Mouse (Mus musculus): ENCODE data around the gene Ccdc12. TPM values are rescaled to one million over a fixed set of nuclear protein-coding genes. Genes with fewer than 3 reads are reported as not detected.

Gene Ccdc12
- total RNA-seq (2017) = 162 to 274 TPM (median 251 TPM) in 3 replicates

DNA sequence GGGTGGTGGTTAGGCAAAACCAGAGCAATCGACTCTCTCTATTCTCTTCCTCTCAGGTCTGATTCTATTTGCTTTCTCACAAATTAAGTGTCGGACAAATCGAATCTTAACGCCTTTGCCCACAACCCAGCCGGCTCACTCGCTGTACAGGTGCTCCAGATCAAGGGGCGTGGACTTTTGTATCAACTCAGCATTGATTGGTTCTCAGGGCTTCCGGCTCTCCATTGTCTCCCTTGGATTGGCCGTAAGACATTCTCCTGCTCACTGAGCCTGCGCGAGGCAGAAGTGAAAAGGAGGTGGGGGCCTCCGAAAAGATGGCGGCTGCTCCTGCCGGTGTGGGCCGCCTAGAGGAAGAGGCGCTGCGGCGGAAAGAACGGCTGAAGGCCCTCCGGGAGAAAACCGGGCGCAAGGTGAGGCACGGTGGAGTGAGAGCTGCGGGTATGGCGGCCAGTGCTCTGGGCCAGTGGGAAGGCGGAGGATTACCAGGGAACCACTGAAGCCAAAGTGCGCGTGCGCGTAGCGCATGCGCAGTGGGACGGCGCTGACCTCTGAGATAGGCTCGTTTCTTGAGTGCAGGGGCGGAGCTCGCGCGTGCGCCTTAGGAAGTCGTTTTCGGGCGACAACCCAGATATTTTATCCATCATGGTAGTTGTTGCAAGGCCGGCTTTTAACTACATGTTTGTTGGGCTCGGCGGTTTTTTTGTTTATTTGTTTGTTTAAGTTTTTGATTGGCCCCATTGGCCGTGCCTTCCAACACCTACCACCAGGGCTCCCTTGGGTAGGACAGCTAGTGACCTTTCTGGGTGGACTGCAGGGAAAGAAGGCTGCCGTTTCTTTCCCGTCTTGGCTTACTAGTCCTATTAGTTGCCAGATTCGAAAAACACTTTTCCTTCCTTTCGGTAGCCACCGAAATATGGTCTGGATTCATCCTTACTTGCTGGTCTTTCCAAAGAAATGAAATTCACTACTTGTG, at the start of gene Ccdc12:
TSS of gene Ccdc12 (plus strand) at position 255 of the 973 bp plus-strand sequence.
- peak; percentile 72 for ATAC-seq (replicated peaks; ENCODE audit: insufficient number of reproducible peaks, low FRiP score, low TSS enrichment, poor library complexity, severe bottlenecking)

- ATAC-seq (replicated peaks; ENCODE audit: insufficient number of reproducible peaks, low FRiP score, low TSS enrichment, poor library complexity, severe bottlenecking) = no peak
These were observed 44.8 kb upstream of the Ccdc12 start for GRCm38 (mm10) chr9:110611471-110611870.

- no peak for ATAC-seq (replicated peaks; ENCODE audit: insufficient number of reproducible peaks, low FRiP score, low TSS enrichment, poor library complexity, severe bottlenecking)
These were observed 39.2 kb upstream of the Ccdc12 start for GRCm38 (mm10) chr9:110617081-110617480.

DNA sequence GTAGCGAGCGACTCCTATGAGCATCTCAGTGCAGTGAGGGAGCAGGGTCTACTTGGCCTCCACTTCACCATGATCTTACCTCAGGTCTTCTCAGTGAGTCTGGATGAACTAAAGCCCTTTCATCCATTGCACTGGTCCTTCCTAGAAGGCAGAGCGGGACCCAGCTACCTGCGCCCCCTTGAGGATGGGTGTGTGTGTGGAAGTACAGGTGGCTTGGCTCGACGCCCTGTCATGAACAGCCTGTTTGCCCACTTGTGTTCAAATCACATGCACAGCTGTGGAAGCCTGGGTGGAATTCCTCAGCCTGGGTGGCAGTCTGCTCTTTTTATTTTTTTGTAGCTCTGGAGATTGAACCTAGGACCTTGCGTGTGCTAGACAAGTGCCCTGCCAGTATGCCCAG, 36.1 kb upstream of the Ccdc12 start:
- no peak for ATAC-seq (replicated peaks; ENCODE audit: insufficient number of reproducible peaks, low FRiP score, low TSS enrichment, poor library complexity, severe bottlenecking)

DNA sequence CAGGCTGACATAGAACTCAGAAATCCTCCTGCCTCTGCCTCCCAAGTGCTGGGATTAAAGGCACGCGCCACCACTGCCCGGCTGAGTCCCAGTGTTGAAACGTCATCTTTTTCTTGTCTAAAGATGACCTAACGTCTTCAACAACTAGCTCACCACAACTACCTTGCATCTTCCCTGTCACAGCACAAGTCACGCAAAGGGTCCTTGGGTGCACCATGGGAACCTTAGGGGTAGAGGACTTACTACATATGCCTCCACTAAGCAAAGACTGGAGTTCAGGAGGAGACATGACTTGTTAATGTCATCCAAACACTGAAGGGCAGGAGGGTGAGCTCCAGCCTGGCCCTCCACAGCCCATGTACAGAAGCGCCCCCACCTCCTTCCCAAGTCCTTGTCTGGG, 35.6 kb upstream of the Ccdc12 start:
- no peak for ATAC-seq (replicated peaks; ENCODE audit: insufficient number of reproducible peaks, low FRiP score, low TSS enrichment, poor library complexity, severe bottlenecking)

DNA sequence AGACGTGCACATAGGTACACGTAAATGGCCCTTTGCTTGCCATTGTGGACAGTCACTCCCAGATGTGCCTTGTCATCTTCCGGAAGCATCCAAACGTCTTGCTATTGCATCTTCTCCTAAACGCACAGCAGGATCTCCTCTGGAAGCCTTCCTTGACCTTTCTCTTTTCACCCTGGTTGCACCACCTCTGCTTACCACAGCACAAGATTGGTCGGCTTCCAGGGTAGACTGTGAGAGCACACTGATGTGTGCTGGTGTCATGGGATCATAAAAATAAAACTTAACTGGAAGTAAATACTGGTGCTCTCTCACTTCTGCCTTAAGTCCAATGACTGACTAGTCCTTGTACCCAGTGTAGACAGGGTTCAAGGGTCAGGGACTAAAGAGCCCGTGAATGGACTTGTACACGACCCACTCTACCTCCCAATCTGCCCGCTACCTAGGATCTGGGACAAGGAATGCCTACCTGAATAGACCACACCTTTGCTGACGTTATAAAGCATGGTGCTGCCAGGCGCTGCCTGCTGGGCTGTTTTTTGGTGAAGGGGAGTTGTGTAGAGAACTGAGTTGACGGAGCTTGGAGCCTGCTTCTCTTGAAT, 33.6 kb upstream of the Ccdc12 start:
- no peak for ATAC-seq (replicated peaks; ENCODE audit: insufficient number of reproducible peaks, low FRiP score, low TSS enrichment, poor library complexity, severe bottlenecking)

GRCm38 (mm10) chr9:110623416-110624195, 32.7 kb upstream of the Ccdc12 start:
- no peak for ATAC-seq (replicated peaks; ENCODE audit: insufficient number of reproducible peaks, low FRiP score, low TSS enrichment, poor library complexity, severe bottlenecking)

DNA sequence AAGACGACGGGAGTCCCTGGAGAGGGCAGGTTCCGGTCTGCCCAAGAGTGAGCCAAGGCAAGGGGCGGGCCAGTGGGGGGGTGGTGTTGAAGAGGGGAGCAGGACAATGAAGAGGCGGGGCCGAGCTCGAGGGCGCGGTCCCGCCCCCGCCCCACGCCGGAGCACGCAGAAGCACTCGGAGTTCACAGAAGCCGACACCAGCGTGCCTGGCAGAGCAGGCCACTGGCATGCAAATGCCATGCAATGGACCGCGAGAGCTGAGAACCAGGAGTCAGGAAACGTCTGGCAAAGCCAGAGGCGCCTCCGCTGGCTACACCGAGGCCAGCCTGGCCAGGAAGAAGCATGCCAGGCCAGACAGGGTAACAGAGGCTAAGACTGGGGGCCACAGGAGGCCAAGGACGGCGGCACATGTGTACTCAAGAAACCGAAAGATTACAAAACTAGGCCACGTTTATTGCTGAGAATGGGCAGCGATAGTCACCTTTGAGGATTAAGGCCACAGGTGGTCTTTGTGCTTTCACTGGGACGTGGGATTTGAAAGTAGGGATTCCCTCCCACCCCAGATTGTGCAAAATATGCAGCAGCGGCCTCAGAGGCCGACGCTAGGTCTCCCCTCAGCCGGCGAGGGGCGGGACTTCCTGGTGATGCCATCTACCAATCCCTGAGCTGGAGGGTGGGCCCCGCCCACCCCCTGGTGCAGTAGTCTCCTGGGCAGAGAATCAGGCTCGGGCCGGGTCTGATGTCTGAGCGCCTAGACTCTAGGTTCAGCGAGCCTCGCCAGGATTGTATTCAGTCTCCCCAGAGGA, 31.7 kb upstream of the Ccdc12 start, which contains the start of gene Nradd:
TSS of gene Nradd (minus strand) at position 92 of the 806 bp plus-strand sequence.
- no peak for ATAC-seq (replicated peaks; ENCODE audit: insufficient number of reproducible peaks, low FRiP score, low TSS enrichment, poor library complexity, severe bottlenecking)

GRCm38 (mm10) chr9:110625350-110625908, 30.9 kb upstream of the Ccdc12 start:
- ATAC-seq (replicated peaks; ENCODE audit: insufficient number of reproducible peaks, low FRiP score, low TSS enrichment, poor library complexity, severe bottlenecking) = no peak

DNA sequence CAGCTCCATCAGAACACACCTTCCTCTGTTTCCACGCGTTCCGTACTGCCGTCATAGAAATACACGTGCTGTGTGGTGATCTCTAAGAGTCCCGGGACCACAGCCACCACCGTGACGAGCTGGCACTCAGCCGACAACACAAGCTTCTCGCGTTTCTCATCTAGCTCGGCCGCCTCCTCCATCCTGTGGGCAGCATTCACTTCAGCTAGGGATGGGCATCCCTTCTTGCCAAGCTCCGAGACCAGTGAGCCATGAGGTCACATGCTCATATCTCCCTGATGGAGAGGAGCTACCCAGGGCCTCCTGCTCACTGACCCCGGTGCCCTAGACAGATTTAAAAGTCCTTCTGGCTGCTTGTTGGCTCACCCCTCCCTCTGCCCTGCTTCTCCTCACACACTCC, 26.1 kb upstream of the Ccdc12 start:
- no peak for ATAC-seq (replicated peaks; ENCODE audit: insufficient number of reproducible peaks, low FRiP score, low TSS enrichment, poor library complexity, severe bottlenecking)

GRCm38 (mm10) chr9:110631191-110631590, 25.1 kb upstream of the Ccdc12 start:
- ATAC-seq (replicated peaks; ENCODE audit: insufficient number of reproducible peaks, low FRiP score, low TSS enrichment, poor library complexity, severe bottlenecking) = no peak

DNA sequence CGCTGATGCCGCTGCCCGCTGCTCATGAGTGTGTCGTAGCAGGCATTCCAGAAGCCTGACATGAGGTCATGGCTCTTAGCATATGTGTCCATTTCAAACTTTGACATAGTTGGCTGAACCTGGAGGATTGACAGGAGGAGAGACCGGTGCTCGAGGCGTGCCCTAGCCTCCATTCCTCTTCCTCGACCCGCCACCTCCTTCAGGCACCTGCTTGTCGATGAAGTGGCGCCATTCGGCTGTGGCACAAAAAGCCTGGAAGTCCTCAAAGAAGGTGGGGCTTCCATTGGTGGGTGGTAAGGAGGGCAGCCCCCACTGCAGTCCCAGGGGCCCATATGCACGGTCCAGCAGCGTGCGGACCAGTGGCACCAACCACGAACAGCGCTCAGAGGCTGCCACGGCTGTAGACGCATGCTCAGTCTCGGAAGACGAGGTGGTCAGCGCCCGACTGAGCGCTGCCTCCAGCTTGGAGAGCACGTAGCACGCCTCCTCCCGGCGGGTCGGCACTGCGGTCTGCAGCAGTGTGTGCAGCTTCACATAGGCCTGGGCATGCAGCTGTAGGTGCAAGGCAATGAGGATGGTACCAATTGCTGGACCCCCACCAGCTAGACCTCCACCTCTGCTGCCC, 24.5 kb upstream of the Ccdc12 start:
- no peak for ATAC-seq (replicated peaks; ENCODE audit: insufficient number of reproducible peaks, low FRiP score, low TSS enrichment, poor library complexity, severe bottlenecking)

GRCm38 (mm10) chr9:110632671-110633070, 23.6 kb upstream of the Ccdc12 start:
- no peak for ATAC-seq (replicated peaks; ENCODE audit: insufficient number of reproducible peaks, low FRiP score, low TSS enrichment, poor library complexity, severe bottlenecking)

GRCm38 (mm10) chr9:110633882-110634281, 22.4 kb upstream of the Ccdc12 start:
- ATAC-seq (replicated peaks; ENCODE audit: insufficient number of reproducible peaks, low FRiP score, low TSS enrichment, poor library complexity, severe bottlenecking) = no peak

DNA sequence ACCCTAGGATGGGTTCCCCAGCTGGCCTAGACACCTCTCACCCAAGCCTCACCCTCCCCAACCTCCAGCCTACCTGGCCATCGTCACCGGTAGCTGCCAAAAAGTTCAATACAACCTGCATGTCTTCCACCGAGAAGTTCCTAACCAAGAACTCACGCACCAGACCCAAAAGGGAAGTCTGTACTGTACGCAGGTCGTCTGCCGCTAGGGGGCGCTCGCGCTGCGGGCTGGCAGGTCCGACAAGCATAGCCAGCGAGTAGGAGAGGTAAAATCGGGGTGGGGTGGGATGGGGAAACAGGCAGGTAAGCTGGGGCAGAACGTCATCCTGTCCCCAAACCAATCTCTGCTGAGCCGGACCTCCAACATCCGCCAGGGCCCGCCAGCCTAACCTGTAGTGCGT, 21.1 kb upstream of the Ccdc12 start:
- peak; percentile 34 for ATAC-seq (replicated peaks; ENCODE audit: insufficient number of reproducible peaks, low FRiP score, low TSS enrichment, poor library complexity, severe bottlenecking)

GRCm38 (mm10) chr9:110638611-110639021, 17.7 kb upstream of the Ccdc12 start:
- ATAC-seq (replicated peaks; ENCODE audit: insufficient number of reproducible peaks, low FRiP score, low TSS enrichment, poor library complexity, severe bottlenecking) = no peak

GRCm38 (mm10) chr9:110641006-110641405, 15.3 kb upstream of the Ccdc12 start:
- ATAC-seq (replicated peaks; ENCODE audit: insufficient number of reproducible peaks, low FRiP score, low TSS enrichment, poor library complexity, severe bottlenecking) = no peak

Data from monocyte, adult 5-6 weeks (primary cell).